Mouse (Mus musculus): ENCODE data around the gene Bend6. TPM values are rescaled to one million over a fixed set of nuclear protein-coding genes. Genes with fewer than 3 reads are reported as not detected.

Gene Bend6
- 0.25 and 0.35 TPM in 2 replicates for total RNA-seq (2017)

DNA sequence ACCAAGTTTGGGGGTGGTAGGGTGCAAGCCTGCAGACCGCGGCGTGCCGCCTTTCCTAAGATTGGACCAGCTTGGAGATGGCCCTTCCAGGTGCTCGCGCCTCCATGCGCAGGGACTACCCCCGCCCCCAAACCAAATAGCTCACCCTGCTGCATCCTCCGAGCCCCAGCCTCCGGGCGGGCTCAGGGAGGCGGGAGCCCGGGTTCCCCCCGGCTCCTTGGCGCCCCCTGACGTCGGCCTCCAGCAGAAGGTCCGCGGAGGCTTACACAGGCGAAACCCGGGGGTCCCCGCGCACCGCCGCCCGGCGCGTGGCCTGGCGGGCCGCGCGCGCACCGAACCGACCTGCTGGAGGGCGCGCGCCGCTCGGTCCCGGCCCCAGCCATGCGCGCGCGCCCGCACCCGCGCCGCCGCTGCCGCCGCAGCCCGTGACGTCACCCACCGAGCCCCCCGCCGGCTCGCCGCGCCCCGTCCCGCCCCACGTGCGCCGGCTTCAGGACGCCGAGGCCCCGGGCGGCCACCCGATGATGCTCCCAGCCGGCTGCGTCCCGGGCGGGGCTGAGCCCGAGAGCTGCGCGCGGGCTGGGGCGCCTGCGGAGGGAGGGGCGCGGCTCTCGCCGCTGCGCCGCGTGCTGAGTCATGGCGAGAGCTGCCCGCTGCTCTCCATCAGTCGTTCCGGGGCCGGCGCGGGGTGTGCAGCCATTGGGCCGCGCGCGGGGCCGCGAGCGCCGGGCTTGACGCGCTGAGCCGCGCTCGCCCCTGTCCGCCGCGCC lies at the start of gene Bend6:
Gene Bend6, minus strand, starts transcription at position 396 of the 770 bp plus-strand sequence.
- ATAC-seq (ENCODE audit: extremely low read depth, insufficient number of reproducible peaks, low FRiP score, poor library complexity, severe bottlenecking) = no peak

GRCm38 (mm10) chr1:33955626-33956025 lies 48.0 kb upstream of the Bend6 start:
- no peak for ATAC-seq (ENCODE audit: extremely low read depth, insufficient number of reproducible peaks, low FRiP score, poor library complexity, severe bottlenecking)

DNA sequence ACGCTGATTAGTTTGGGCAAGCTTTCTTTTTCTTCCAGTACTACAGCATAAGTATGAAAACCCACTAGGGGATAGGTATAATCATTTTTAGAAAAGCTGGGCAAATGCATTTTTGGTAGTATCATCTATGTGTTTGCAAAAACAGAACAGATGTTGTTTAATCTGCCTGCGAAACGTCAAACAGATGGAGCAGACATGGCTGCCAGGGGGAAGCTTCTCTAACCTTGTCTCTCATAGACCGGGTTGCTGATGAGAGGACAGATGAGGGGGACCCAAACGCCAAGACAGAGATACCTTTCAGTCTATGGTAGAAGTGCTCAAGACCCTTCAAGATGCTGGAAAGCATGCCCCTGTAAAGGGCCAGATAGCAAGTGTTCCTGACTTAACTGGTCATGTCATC lies 40.9 kb upstream of the Bend6 start:
- ATAC-seq (ENCODE audit: extremely low read depth, insufficient number of reproducible peaks, low FRiP score, poor library complexity, severe bottlenecking) = no peak

DNA sequence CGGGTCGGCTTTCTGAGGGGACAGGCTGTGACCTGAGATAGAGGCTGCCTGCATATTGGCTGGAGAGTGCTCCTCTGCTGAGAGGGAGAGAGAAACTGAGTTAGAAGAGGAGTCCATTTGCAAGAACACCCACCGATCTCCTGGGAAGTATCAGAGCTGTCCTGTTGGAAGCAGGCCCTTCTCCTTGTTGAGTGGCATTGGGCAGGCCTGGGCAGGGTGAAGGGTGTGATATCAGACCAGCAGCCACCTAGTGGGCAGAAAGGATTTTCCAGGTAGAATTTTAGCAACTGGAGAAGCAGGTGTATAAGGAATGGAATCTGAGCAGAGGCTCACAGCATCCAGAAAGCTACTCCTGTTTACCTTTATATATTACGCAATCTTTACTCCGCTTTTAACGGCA lies 40.2 kb upstream of the Bend6 start:
- ATAC-seq (ENCODE audit: extremely low read depth, insufficient number of reproducible peaks, low FRiP score, poor library complexity, severe bottlenecking) = no peak

GRCm38 (mm10) chr1:33946601-33947395 lies 39.2 kb upstream of the Bend6 start:
- no peak for ATAC-seq (ENCODE audit: extremely low read depth, insufficient number of reproducible peaks, low FRiP score, poor library complexity, severe bottlenecking)

DNA sequence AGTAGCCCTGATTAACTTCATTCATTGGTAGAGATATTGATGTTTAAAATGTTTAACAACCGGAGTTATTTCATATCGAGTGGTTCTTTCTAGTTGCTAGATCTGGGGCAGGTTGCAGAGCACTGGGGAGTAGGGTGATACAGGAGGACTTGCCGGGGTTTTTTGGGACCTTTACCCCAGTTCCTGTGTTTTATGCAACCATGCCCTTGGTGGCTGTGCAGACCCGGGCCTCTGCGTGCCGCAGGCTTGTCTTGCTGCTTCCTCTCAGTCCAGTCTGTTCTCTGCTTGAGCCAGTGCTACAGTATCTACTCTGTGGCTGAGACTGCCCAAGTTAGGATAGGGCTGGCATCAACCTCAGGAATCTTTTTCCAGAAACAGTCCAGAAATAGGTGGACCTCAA lies 38.1 kb upstream of the Bend6 start:
- ATAC-seq (ENCODE audit: extremely low read depth, insufficient number of reproducible peaks, low FRiP score, poor library complexity, severe bottlenecking) = no peak

- no peak for ATAC-seq (ENCODE audit: extremely low read depth, insufficient number of reproducible peaks, low FRiP score, poor library complexity, severe bottlenecking)
Measured at GRCm38 (mm10) chr1:33944977-33945750, 37.5 kb upstream of the Bend6 start.

- no peak for ATAC-seq (ENCODE audit: extremely low read depth, insufficient number of reproducible peaks, low FRiP score, poor library complexity, severe bottlenecking)
Measured at GRCm38 (mm10) chr1:33943943-33944342, 36.3 kb upstream of the Bend6 start.

GRCm38 (mm10) chr1:33942638-33943037 lies 35.0 kb upstream of the Bend6 start:
- ATAC-seq (ENCODE audit: extremely low read depth, insufficient number of reproducible peaks, low FRiP score, poor library complexity, severe bottlenecking) = no peak

GRCm38 (mm10) chr1:33940364-33940928 lies 32.8 kb upstream of the Bend6 start:
- ATAC-seq (ENCODE audit: extremely low read depth, insufficient number of reproducible peaks, low FRiP score, poor library complexity, severe bottlenecking) = no peak

DNA sequence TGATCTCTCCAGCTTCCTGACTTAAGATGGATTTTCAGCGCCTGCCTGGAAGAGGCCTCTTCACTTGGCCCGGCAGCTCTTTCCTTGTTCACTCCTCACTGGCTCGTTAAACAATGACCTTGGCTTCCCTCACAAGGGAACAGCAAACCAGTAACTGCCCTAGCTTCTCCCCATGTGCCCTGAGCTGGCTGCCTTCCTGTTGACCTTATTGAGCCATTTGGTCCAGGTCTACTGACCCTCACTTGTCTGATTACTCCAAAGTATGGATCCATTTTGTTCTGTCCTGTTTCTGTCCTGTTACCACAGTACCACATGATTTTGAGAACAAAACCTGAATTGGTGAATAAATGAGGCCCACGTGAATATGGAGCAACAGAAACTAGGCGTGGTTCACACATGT lies 32.2 kb upstream of the Bend6 start:
- no peak for ATAC-seq (ENCODE audit: extremely low read depth, insufficient number of reproducible peaks, low FRiP score, poor library complexity, severe bottlenecking)

GRCm38 (mm10) chr1:33935946-33936345 lies 28.3 kb upstream of the Bend6 start:
- no peak for ATAC-seq (ENCODE audit: extremely low read depth, insufficient number of reproducible peaks, low FRiP score, poor library complexity, severe bottlenecking)

DNA sequence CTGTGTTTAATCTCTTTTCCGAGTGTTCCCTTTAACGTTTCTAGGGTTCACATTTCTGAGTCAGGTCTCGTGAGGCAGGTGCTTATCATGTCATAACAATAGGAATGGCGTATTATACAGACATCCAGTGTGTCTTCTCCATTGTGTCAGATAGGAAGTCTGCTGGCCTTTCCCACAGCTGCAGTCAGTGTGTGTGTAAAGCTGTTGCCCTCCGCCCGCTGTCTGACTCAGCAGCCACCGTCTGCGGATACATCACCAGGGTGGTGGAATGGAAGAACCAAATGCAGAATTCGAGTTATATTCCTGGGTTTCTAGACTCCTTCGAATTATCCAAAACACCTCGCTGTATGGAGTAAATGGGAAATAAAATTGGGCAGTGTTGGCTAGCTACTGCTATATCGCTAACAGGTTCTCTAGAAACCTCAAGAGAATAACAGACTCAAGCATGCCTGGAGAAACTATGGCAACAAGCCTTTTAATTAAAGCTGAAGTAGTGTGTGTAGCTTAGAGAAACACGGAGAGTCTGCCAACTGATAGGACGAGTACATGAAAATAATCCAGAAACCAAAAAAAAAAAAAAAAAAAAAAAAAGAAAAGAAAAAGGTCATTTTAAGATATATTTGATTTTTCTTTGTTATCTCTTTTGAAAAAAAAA lies 25.4 kb upstream of the Bend6 start:
- ATAC-seq (ENCODE audit: extremely low read depth, insufficient number of reproducible peaks, low FRiP score, poor library complexity, severe bottlenecking) = no peak

DNA sequence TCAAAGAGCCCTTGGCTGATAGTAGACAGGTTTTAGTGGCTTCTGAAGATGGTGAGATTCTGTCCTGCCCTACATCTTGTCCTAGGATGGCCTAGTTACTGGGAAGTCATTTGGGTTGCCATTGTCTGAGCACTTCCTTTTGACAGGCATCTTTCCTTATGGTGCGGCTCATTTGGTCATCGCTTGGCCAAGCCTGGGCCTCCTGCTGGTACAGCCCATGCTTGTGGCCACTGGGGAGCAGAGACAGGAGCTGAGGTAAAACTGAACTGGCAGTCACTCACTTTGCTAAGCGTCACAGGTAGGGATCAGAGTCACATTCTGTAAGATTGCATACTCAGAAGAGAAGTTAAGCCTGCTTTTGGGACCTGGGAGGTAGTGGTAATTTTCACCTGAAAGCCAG lies 24.6 kb upstream of the Bend6 start:
- ATAC-seq (ENCODE audit: extremely low read depth, insufficient number of reproducible peaks, low FRiP score, poor library complexity, severe bottlenecking) = no peak

DNA sequence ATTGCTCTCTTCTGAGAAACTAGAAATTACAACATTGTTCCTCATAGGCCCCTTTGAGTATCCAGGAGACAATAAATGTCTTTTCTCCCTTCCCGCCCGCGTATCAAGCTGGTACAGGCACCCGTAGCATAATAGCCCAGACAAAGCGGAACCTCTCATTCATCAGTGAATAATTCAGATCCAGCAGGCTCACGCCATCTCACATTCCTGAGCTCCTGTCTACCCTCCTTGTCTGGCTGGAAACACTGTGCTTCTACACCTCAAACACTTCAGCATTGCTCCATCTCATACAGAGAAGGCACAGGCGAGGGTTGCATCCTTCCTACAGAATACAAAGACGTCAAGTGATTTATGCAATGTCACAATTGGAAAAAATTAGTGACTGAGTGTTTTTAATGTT lies 24.2 kb upstream of the Bend6 start:
- no peak for ATAC-seq (ENCODE audit: extremely low read depth, insufficient number of reproducible peaks, low FRiP score, poor library complexity, severe bottlenecking)

DNA sequence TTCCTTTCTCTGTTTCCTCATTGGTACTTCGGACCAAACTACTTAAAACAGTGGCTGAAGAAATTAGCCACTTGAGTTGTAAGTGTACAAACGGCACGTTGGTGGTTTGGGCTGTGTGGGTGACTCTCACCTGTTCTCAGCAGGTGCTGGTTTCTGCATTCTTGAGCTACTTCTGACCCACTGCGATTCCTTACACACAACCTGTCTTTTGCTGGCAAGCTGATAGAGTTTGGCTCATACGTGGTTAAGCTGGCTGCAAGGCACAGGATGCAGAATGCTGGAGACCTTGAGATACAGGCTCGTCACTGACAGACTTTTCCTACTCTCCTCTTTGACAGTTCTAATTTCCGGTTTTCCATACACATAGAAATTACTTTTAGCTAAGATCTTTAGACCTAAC lies 19.9 kb upstream of the Bend6 start:
- no peak for ATAC-seq (ENCODE audit: extremely low read depth, insufficient number of reproducible peaks, low FRiP score, poor library complexity, severe bottlenecking)

DNA sequence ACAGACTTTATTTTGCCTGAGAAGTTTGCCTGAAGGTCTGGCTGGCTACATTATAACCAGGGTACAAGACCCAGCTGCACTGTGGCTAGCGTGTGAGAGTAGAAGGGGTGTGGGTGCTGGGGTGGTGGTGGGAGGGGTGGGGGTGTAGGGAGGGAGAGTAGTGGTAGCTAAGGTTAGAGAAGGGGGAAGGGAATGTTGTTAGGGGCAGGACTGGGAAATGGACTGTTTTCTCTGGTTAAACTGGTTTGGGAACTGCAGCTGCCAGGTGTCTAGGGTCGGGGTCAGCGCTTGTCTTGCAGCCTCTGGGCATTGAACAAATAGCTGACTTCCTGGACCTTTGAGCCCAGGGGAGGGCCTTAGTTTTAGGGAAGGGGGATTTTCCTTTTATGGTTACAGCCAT lies 17.7 kb upstream of the Bend6 start:
- no peak for ATAC-seq (ENCODE audit: extremely low read depth, insufficient number of reproducible peaks, low FRiP score, poor library complexity, severe bottlenecking)

DNA sequence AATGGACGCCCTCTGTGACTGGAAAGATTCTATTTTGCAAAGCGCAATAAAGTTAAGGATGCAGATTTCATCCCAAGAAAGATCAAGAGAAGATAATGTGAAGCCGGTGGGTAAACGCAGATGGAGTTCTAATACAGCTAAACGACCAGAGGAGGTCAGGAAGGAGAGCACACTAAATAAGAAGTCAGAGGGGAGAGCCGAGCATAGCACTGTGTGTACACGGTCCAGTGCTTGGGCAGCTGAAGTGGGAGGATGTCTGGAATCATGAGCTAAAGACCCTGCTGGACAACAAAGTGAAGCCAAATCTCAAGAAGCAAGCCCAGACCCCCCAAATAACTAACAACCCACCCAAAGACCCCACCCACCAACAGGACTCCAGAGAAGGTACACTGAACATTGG lies 15.4 kb upstream of the Bend6 start:
- no peak for ATAC-seq (ENCODE audit: extremely low read depth, insufficient number of reproducible peaks, low FRiP score, poor library complexity, severe bottlenecking)

- ATAC-seq (ENCODE audit: extremely low read depth, insufficient number of reproducible peaks, low FRiP score, poor library complexity, severe bottlenecking) = no peak
Measured at GRCm38 (mm10) chr1:33916554-33916953, 8.9 kb upstream of the Bend6 start.
